Mouse (Mus musculus): ENCODE results near the gene Spaca3. TPM values are rescaled to one million over a fixed set of nuclear protein-coding genes. Genes with fewer than 3 reads are reported as not detected.

The Spaca3 gene
- total and polyA plus RNA-seq, 2 experiments from 2014 or later, result not detected

DNA sequence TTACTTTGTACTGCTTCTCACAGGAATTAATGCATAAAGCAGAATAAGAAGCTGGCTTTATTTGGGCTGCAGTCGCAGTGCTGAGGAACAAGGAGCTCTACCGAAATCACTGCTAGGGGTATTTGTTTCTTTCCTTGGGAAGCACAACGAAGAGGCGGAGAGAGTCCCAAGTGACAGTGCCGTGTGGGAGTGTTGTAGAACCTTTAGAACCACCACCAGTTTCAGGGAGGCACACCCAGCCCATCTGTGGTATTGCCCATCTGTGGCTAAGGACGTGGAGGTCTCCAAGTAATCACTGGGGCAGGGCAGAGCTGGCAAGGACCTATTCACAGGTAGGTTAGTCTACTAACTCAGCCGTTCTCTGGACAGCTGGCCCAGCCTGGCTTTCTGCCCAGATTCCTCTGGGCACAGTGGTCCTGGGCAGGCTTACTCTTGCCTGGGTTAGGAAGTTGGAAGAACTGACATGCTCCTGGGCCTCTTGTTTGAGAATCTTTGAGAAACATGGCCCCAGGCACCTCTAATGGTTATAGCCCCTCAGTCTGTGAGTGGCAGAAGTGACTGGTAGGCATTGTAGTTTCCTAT is 24.2 kb downstream of the Spaca3 start:
- Histone ChIP-seq H3K4me3 (ENCODE audit: low read depth, low read length) (no peak overlapping the region), H3K27me3 (ENCODE audit: insufficient read depth, low read length) (no peaks in the 10 kb centered on the region), H3K36me3 (ENCODE audit: insufficient read depth) (no peaks in the 10 kb centered on the region), H3K4me2 (ENCODE audit: low read depth) (no peak overlapping the region), H3K9ac (no peak overlapping the region), H3K9me3 (ENCODE audit: low read length) (no peaks in the 10 kb centered on the region), H3K27ac (ENCODE audit: low read depth, low read length) (no peak overlapping the region), H3K4me1 (ENCODE audit: insufficient read depth) (peaks cover 3% of the 10 kb centered on the region)
- whole genome bisulfite sequencing, result 72% methylated on average over 7 of the region's 7 CpGs
- TF ChIP-seq CTCF (IDR thresholded peaks at IDR 0.05; ENCODE audit: low read depth), result no peak
- DNase-seq (no peak), ATAC-seq (no peak)

DNA sequence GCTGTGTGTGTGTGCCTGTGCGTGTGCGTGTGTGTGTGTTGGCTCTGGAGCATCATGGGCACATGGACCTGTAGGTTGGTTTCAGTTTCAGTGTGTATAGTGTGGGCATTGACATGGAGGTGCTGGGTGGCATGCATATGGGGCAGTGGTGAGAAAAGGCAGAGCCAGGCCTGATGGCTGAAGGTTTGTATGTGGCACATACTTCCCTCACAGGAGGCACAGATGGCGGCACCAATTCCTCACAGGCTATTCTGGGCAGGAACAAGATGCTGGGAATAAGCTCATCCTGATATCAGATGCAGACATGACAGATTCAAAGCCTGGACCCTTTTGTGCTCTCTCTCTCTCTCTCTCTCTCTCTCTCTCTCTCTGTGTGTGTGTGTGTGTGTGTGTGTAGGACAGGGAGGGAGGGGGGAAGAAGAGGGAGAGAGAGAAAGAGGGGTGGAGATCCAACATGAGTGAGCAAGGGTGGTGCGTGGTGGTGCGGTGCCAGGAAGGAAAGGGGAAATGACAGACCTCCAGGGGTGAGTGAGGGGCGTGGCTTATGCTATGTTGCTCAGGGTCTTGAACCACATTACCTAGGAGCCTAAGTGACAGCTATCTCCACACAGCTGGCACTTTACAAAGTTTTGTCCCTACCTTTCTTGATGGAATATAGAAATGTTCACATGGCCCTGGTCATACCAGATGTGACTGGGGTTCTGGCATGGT is 26.5 kb downstream of the Spaca3 start:
- Histone ChIP-seq H3K4me1 (ENCODE audit: insufficient read depth) (no peaks in the 10 kb centered on the region; the same call in 1 of the 2 replicates), H3K36me3 (ENCODE audit: insufficient read depth) (no peaks in the 10 kb centered on the region), H3K9me3 (ENCODE audit: low read length) (no peaks in the 10 kb centered on the region), H3K27ac (ENCODE audit: low read depth, low read length) (no peak overlapping the region), H3K9ac (no peak overlapping the region), H3K4me2 (ENCODE audit: low read depth) (no peak overlapping the region), H3K27me3 (ENCODE audit: insufficient read depth, low read length) (no peaks in the 10 kb centered on the region), H3K4me3 (ENCODE audit: low read depth, low read length) (no peak overlapping the region)
- WGBS, result 80% methylated on average over 6 of the region's 6 CpGs
- no peak for TF ChIP-seq CTCF (IDR thresholded peaks at IDR 0.05; ENCODE audit: low read depth)
- no peak for DNase-seq
- peak; percentile 45 for ATAC-seq

DNA sequence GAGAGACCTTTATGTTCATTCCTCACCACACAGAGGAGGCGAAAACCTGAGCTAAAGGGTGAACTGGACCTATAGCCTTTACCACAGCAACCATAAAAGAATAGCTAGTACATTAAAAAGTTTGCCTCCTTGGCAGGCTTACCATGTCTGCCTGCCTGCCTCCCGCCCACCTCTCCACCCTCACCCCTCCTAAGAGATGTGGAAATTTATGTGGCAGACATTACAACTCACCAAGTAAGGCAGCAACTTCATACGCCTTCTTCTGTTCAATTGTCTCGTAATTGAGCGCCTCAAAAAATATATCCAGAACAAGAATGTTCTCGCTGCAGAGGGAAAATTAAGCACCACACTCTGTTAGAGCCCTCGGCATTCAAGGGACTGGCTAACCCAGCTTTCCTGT is 28.2 kb downstream of the Spaca3 start:
- WGBS, result 76% methylated on average over 7 of the region's 7 CpGs
- no peaks in the 10 kb centered on the region for H3K27me3 ChIP-seq (ENCODE audit: insufficient read depth, low read length)
- no peak for TF ChIP-seq CTCF (IDR thresholded peaks at IDR 0.05; ENCODE audit: low read depth)
- no peak overlapping the region for H3K4me2 ChIP-seq (ENCODE audit: low read depth)
- no peak overlapping the region for H3K9ac ChIP-seq
- H3K27ac ChIP-seq (ENCODE audit: low read depth, low read length), result no peak overlapping the region
- no peaks in the 10 kb centered on the region; the same call in 1 of the 2 replicates for H3K4me1 ChIP-seq (ENCODE audit: insufficient read depth)
- H3K36me3 ChIP-seq (ENCODE audit: insufficient read depth), result no peaks in the 10 kb centered on the region
- ATAC-seq (no peak), DNase-seq (no peak)
- H3K4me3 ChIP-seq (ENCODE audit: low read depth, low read length), result no peak overlapping the region
- no peaks in the 10 kb centered on the region for H3K9me3 ChIP-seq (ENCODE audit: low read length)

DNA sequence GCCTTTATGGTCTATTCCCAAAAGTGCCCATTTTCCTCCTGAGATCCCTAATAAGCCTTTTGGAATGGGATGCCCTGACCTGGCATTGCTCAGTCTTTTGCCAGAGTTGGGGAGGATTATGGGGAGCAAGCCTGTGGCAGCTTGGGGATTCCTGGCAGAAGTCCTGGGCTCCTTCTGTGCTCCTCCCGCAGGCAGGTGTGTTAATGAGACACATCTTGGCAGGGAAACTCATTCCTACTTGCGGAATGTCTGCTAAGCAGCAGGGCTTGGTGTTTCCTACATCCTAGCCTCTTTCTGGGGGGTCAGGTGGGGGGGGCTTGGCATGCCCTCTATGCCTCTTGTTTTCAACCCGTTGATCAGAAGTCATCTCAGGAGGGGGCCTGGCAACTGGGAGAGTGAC is 28.9 kb downstream of the Spaca3 start:
- no peaks in the 10 kb centered on the region for H3K27me3 ChIP-seq (ENCODE audit: insufficient read depth, low read length)
- WGBS, result 20% methylated on average over 3 of the region's 3 CpGs
- DNase-seq, result no peak
- H3K4me2 ChIP-seq (ENCODE audit: low read depth), result no peak overlapping the region
- no peak overlapping the region for H3K9ac ChIP-seq
- no peak for TF ChIP-seq CTCF (IDR thresholded peaks at IDR 0.05; ENCODE audit: low read depth)
- no peak overlapping the region for H3K4me3 ChIP-seq (ENCODE audit: low read depth, low read length)
- no peaks in the 10 kb centered on the region for H3K9me3 ChIP-seq (ENCODE audit: low read length)
- no peak for ATAC-seq
- H3K36me3 ChIP-seq (ENCODE audit: insufficient read depth), result no peaks in the 10 kb centered on the region
- no peak overlapping the region for H3K27ac ChIP-seq (ENCODE audit: low read depth, low read length)
- no peaks in the 10 kb centered on the region; the same call in 1 of the 2 replicates for H3K4me1 ChIP-seq (ENCODE audit: insufficient read depth)

DNA sequence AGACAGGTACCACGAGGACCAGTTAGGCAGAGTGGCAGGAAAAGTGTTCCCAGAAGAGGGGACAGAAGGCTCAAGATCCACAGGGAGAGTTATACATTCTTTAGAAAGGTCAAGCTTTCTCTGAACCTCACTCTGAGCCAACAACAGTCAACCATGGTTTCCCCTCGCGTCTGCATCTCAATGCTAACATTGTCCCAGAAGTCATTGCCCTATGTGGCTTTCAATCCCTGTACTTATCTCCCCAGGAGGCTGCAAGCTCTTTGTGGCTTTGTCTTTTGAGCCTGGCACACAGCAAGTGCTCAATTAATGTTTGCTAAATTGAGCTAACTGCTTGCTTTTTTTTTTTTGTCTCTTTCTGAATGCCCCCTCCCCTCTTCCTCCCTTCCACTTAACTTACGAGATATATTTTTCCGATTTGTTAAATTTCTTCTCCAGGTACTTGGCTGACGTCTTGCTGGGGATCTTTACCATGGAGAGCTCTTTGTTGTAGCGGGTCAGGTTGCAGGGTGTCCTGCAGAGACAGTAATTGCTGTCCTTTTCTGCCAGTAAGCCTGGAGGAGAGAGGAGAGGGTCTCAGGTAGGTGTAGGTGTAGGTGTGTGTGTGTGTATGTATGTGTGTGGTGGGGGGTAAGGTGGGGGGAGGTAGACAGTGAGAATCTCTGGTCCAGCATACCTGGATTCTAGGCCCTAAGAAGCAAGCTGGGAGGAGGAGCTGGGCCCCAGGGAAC is 31.3 kb downstream of the Spaca3 start:
- no peak overlapping the region for H3K9ac ChIP-seq
- no peak overlapping the region for H3K4me3 ChIP-seq (ENCODE audit: low read depth, low read length)
- no peaks in the 10 kb centered on the region for H3K36me3 ChIP-seq (ENCODE audit: insufficient read depth)
- no peak overlapping the region for H3K27ac ChIP-seq (ENCODE audit: low read depth, low read length)
- TF ChIP-seq CTCF (IDR thresholded peaks at IDR 0.05; ENCODE audit: low read depth), result no peak
- DNase-seq (no peak), ATAC-seq (no peak)
- no peaks in the 10 kb centered on the region for H3K27me3 ChIP-seq (ENCODE audit: insufficient read depth, low read length)
- 11% methylated on average over 7 of the region's 7 CpGs for WGBS
- no peaks in the 10 kb centered on the region for H3K9me3 ChIP-seq (ENCODE audit: low read length)
- no peak overlapping the region for H3K4me2 ChIP-seq (ENCODE audit: low read depth)
- no peaks in the 10 kb centered on the region; the same call in 1 of the 2 replicates for H3K4me1 ChIP-seq (ENCODE audit: insufficient read depth)

DNA sequence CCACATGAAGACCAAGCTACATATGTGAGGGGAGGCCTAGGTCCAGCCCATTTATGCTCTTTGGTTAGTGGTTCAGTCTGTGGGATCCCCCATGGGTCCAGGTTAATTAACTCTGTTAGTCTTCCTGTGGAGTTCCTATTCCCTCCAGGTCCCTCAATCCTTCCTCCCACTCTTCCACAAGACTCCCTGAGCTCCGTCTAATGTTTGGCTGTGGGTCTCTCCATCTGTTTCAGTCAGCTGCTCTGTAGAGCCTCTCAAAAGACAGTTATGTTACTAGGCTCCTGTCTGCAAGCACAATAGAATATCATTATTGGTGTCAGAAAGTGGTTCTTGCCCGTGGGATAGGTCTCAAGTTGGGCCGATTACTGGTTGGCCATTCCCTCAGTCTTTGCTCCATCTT is 37.7 kb downstream of the Spaca3 start:
- ATAC-seq, result no peak; the same call in 1 of the 2 replicates
- no peaks in the 10 kb centered on the region for H3K36me3 ChIP-seq (ENCODE audit: insufficient read depth)
- TF ChIP-seq CTCF (IDR thresholded peaks at IDR 0.05; ENCODE audit: low read depth), result no peak

DNA sequence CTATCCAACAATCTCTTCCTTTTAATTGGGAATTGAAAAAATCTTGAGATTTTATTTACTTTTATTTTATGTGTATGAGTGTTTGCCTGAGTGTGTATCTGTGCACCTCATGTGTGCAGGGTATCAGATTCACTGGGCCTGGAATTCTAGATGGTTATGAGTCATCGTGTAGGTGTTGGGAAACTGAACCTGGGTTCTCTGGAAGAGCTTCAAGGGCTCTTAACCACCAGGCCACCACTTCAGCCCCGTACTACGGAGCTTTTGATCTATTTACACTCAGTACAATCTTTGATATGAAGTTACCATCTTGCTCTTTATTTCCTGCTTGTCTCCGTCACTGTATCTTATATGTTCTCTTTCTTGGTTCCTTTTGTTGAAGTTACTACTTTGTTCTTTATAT is 42.4 kb downstream of the Spaca3 start:
- ATAC-seq, result no peak
- no peaks in the 10 kb centered on the region for H3K27me3 ChIP-seq (ENCODE audit: insufficient read depth, low read length)
- H3K36me3 ChIP-seq (ENCODE audit: insufficient read depth), result no peaks in the 10 kb centered on the region
- H3K4me2 ChIP-seq (ENCODE audit: low read depth), result no peak overlapping the region
- TF ChIP-seq CTCF (IDR thresholded peaks at IDR 0.05; ENCODE audit: low read depth), result no peak
- no peaks in the 10 kb centered on the region for H3K9me3 ChIP-seq (ENCODE audit: low read length)
- no peak for DNase-seq
- no peak overlapping the region for H3K9ac ChIP-seq
- H3K4me3 ChIP-seq (ENCODE audit: low read depth, low read length), result no peak overlapping the region
- WGBS, result 89% methylated on average over 4 of the region's 4 CpGs
- H3K4me1 ChIP-seq (ENCODE audit: insufficient read depth), result peaks cover 4% of the 10 kb centered on the region; the same call in 1 of the 2 replicates
- no peak overlapping the region for H3K27ac ChIP-seq (ENCODE audit: low read depth, low read length)

More for the DNA sequence above, 37.7 kb downstream of the Spaca3 start:
- Histone ChIP-seq H3K4me3 (ENCODE audit: low read depth, low read length) (no peak overlapping the region), H3K9me3 (ENCODE audit: low read length) (no peaks in the 10 kb centered on the region), H3K27me3 (ENCODE audit: insufficient read depth, low read length) (no peaks in the 10 kb centered on the region), H3K4me2 (ENCODE audit: low read depth) (no peak overlapping the region), H3K4me1 (ENCODE audit: insufficient read depth) (peaks cover 4% of the 10 kb centered on the region; the same call in 1 of the 2 replicates), H3K9ac (no peak overlapping the region), H3K27ac (ENCODE audit: low read depth, low read length) (no peak overlapping the region)
- DNase-seq, result peak; percentile 49
- WGBS, result 63% methylated on average over 3 of the region's 3 CpGs

All from forebrain, postnatal 0 days (tissue).